Mouse (Mus musculus) heart, embryonic 14.5 days (tissue): ENCODE data around the gene Map1s. TPM values are rescaled to one million over a fixed set of nuclear protein-coding genes. Genes with fewer than 3 reads are reported as not detected.
A peak's percentile ranks its signal among the peaks of the same experiment; 100 is the strongest.

Source experiments
- ATAC-seq: fragments of 200-750 bp; cut with Nextera tagmentation; 2 replicates; pipeline ENCODE4 v1.8.0; 2017; ENCODE audit warnings: low read depth, moderate TSS enrichment; ENCODE audit not compliant: insufficient number of reproducible peaks, insufficient read depth, low FRiP score
- H3K27ac ChIP-seq, 2 experiments: fragments of 200-500 bp in 1 of 2; fragments of 300-500 bp in 1 of 2; sonication (generic) in 1 of 2; replicated peaks in 1 of 2; 2 replicates each; pipeline ENCODE4 v1.5.1; 2012 to 2014; ENCODE audit warnings: low read depth in 2 of 2, low read length in 2 of 2, control low read depth in 1 of 2, mild to moderate bottlenecking in 1 of 2, mixed read lengths in 1 of 2; ENCODE audit not compliant: control insufficient read depth in 1 of 2, insufficient read depth in 1 of 2
- H3K27me3 ChIP-seq: fragments of 300-500 bp; sonication (generic); 2 replicates; pipeline ENCODE4 v1.6.1; 2014; ENCODE audit warnings: mild to moderate bottlenecking, low read length, control low read depth; ENCODE audit not compliant: control insufficient read depth, insufficient read depth
- H3K36me3 ChIP-seq: fragments of 300-500 bp; sonication (generic); 2 replicates; pipeline ENCODE4 v1.6.1; 2014; ENCODE audit warnings: mild to moderate bottlenecking, control low read depth, low read length, mixed read lengths; ENCODE audit not compliant: control insufficient read depth, insufficient read depth
- H3K4me1 ChIP-seq, 2 experiments: fragments of 200-500 bp in 1 of 2; fragments of 300-500 bp in 1 of 2; sonication (generic) in 1 of 2; 2 replicates each; pipeline ENCODE4 v1.6.1; 2012 to 2014; ENCODE audit warnings: low read length in 2 of 2, control low read depth in 1 of 2, mixed read lengths in 1 of 2; ENCODE audit not compliant: control insufficient read depth in 2 of 2, insufficient read depth in 2 of 2
- H3K4me2 ChIP-seq: fragments of 300-500 bp; sonication (generic); 2 replicates; pipeline ENCODE4 v1.6.1; 2014; ENCODE audit warnings: mild to moderate bottlenecking, low read length
- H3K4me3 ChIP-seq, 2 experiments: fragments of 200-500 bp in 1 of 2; fragments of 300-500 bp in 1 of 2; sonication (generic) in 1 of 2; 2 replicates each; pipeline ENCODE4 v1.5.1; 2012 to 2014; ENCODE audit warnings: low read length in 2 of 2, mild to moderate bottlenecking in 2 of 2, control low read depth in 1 of 2, low read depth in 1 of 2, moderate library complexity in 1 of 2; ENCODE audit not compliant: control insufficient read depth in 1 of 2, insufficient read depth in 1 of 2
- H3K9ac ChIP-seq: fragments of 300-500 bp; sonication (generic); 2 replicates; pipeline ENCODE4 v1.6.1; 2014; ENCODE audit warnings: mild to moderate bottlenecking, low read length
- H3K9me3 ChIP-seq: fragments of 300-500 bp; sonication (generic); 2 replicates; pipeline ENCODE4 v1.6.1; 2016; ENCODE audit warnings: low read length, control low read depth; ENCODE audit not compliant: control insufficient read depth
- WGBS: fragments of 180-500 bp; shearing (Covaris S2); extraction: QIAGEN DNeasy Blood & Tissue Kit; methylation state at CpG from one replicate; pipeline ENCODE4 v1.1.7; 2014; 5-methylcytosine and 5-hydroxymethylcytosine counted together
- polyA plus RNA-seq: library from polyadenylated mRNA; unstranded; fragments of >200 nt; fragmentation: Nextera tagmentation; extraction: Ambion mirVana; gene quantifications from 2 replicates; pipeline ENCODE4 v1.2.1, GENCODE M21; 2014

Map1s gene
- 24.8 and 29.9 TPM in 2 replicates for polyA plus RNA-seq

DNA sequence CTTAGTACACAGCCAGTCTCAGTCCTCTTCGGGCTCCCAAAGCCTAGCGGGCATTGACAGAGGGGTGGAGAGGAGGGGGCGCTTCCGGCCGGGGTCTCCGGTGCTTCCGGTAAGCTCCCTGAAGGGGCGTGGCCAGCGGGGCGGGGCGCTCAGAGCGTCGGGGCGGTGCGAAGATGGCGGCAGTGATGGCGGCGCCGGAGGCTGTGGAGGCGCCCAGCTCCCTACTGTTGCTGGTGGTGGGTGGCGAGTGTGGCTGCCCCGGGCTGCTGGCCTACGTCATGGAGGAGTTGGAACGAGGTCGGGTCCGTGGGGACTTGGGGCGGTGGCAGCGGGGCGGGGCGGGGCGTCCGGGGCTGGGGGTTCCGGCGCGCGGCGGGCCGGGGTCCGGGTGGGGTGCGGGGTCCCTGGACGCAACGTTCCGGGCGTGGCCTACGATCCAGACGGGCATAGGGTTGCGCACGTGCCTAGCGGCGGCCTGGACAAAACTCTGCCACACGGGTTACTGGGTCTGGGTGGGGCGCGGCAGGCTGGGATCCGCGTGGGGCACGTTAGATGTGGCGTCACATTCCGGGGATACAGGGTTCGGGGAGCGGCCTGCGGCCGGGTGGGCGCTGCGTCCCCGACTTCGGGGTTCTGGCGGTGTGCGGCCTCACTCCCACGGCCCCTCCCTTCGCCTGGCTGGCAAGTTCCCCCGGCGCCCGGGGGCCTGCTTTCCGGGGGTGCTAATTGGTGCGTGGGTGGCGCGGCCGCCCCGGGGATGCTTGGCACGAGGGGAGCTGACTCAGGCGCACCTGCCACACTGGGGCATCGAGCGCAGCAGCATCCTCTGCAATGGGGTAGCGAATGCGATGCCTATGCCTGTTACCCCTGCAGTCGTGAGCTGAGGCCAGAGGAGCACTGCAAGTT, at the start of gene Map1s:
TSS of gene Map1s (plus strand) at position 102 of the 906 bp plus-strand sequence.
- peak; percentile 87 for ATAC-seq
- Histone ChIP-seq H3K4me3 (peak within 1 kb of the TSS; percentile 74 to 86), H3K36me3 (peaks cover 6% of the 10 kb centered on the region), H3K27me3 (0 out of 2 replicates have a peak, but pooled peaks cover 3% of the 10 kb centered on the region), H3K4me1 (peaks cover 8 to 21% of the 10 kb centered on the region in 2 experiments), H3K27ac (peak within 1 kb of the TSS; percentile 44 to 92), H3K9me3 (no peaks in the 10 kb centered on the region), H3K9ac (peak within 1 kb of the TSS; percentile 94), H3K4me2 (peak within 1 kb of the TSS; percentile 81)
- under 1% methylated on average over 78 of the region's 86 CpGs for WGBS

DNA sequence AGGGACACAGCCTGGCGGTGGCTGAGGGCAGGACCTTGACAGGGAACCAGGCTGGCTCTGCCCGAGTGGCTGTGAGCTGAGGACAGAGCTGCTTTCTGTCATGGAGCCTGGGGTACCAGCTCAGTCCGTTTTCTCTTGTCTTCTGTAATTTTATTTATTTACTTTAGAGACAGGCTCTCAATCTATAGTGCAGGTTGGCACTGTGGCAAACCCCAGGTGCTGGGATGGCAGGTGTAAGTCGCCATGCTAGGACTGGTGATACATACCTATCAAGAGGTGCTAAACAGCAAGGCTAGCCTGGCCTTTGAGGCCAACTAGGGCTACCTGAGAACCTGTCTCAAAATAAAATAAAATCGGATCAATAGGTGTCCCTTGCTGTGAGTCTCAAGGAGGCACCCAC, 49.7 kb upstream of the Map1s start:
- Histone ChIP-seq H3K9me3 (no peaks in the 10 kb centered on the region), H3K27me3 (0 out of 2 replicates have a peak, but pooled peaks cover 3% of the 10 kb centered on the region), H3K9ac (no peak overlapping the region), H3K36me3 (no peaks in the 10 kb centered on the region), H3K4me3 (no peak overlapping the region), H3K4me2 (no peak overlapping the region), H3K27ac (no peak overlapping the region), H3K4me1 (no peaks in the 10 kb centered on the region)
- no peak for ATAC-seq
- WGBS = 59% methylated on average over 5 of the region's 5 CpGs

DNA sequence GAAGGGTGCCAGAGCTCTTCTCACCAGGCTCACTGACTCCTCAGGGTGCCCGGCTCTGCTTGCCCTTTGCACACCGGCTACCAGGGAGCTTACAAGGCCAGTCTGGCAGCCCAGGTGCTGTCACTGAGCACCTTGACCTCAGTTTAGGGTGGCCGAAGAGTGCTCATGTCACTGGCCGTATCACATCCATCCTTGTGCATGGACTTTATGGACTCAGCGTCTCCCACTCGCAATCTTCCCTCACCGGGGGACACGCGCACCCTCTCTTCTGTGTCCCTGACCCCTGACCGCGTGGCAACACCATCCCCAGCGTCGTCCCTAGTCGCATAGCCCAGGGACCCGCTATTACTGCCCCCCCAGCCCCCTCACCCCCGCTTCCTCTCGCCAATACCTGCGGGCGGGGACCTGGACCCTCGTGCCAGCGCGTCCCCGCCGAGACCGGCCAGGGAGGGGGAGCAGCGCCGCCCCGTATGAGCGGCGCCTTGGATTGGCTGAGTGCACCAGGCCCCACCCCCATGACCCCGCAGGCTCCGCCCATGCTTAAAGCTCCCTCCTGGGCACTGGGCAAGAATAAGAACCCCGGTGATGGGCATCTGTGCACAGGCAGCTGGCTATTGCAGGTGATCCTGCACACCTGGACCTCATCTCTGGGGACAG, 49.1 kb upstream of the Map1s start:
- H3K9me3 ChIP-seq = no peaks in the 10 kb centered on the region
- H3K9ac ChIP-seq = peak overlapping the region; percentile 68
- peak overlapping the region; percentile 80 for H3K4me2 ChIP-seq
- H3K27me3 ChIP-seq = peaks cover 7% of the 10 kb centered on the region
- 10% methylated on average over 24 of the region's 33 CpGs for WGBS
- H3K4me3 ChIP-seq = peak overlapping the region; percentile 40 to 42
- H3K27ac ChIP-seq = no peak overlapping the region
- no peaks in the 10 kb centered on the region for H3K36me3 ChIP-seq
- peak; percentile 57; the same call in 1 of the 2 replicates for ATAC-seq
- H3K4me1 ChIP-seq = no peaks in the 10 kb centered on the region

DNA sequence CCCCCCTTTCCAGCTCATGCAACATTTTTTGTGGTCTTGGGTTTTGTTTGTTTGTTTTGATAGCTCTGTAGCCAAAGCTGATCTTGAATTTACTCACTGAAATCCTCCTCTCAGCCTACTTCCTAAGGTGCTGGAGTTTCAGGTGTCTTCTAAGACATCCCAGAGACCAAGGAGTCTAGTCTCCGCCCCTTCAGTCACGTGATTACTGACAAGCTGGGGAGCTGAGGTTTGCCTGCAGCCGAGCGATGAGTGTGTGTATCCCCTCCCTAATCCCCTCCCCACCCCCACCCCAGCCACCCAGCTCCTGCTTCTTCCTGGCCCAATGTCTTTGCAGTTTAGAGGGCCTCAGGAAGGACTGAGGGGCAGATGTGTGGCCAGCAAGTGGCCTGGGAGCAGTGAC, 48.2 kb upstream of the Map1s start:
- 30% methylated on average over 4 of the region's 4 CpGs for WGBS
- Histone ChIP-seq H3K4me1 (peaks cover 0 to 5% of the 10 kb centered on the region in 2 experiments; a peak in 1 of 4 replicates), H3K9me3 (no peaks in the 10 kb centered on the region), H3K4me2 (no peak overlapping the region), H3K36me3 (no peaks in the 10 kb centered on the region), H3K4me3 (no peak overlapping the region), H3K27me3 (peaks cover 16% of the 10 kb centered on the region), H3K9ac (no peak overlapping the region), H3K27ac (no peak overlapping the region)
- ATAC-seq = no peak

DNA sequence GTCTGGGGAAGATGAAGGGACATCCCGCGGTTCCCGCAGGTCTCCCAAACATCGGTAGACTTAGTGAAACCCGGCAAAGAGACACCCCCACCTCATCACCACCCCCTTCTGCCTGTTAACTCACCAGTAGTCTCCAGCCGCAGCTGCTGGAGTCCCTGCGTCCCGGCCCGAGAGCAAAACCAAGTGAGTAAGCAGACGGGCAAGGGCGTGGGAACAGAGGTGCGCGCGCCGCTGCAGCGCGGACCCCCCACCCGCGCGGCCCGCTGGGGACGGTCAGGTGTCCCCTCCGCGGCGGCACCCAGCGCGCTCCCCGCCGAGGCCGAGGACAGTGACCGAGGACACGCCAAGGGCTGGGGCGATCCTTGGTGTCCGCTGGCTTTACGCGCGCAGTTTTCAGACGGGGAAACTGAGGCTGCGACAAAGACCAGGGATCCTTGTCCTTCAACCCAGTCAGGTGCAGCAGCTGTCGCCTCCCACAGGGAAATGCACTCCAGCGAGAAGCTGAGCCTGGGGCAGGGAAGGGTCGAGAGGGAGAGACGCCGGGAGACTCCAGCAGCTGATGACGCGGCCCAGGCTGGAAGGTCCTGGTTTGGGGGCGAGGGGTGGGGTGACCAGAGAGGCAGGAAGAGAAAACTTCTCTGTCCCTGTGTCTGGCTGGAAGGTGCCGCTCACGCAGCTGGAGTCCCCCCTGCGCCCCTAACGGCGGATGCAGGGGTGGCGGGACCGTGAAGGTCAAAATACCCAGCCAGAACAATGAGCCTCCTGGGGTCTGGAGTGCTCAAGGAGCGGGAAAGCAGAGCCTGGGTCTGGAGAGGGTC, 42.7 kb upstream of the Map1s start, which contains the start of gene Kcnn1:
TSS of gene Kcnn1 (minus strand) at position 435 of the 818 bp plus-strand sequence.
- peak within 1 kb of the TSS; percentile 95 for H3K4me2 ChIP-seq
- H3K9ac ChIP-seq = peak within 1 kb of the TSS; percentile 78
- WGBS = 1% methylated on average over 55 of the region's 55 CpGs
- H3K4me1 ChIP-seq = peaks cover 20 to 32% of the 10 kb centered on the region in 2 experiments
- peaks cover 5% of the 10 kb centered on the region for H3K36me3 ChIP-seq
- peak within 1 kb of the TSS; percentile 53 to 69 for H3K4me3 ChIP-seq
- 0 out of 4 replicates have a peak within 1 kb of the TSS, but pooled peaks of 1 of the 2 experiments have one; percentile 84 for H3K27ac ChIP-seq
- H3K9me3 ChIP-seq = no peaks in the 10 kb centered on the region
- peaks cover 32% of the 10 kb centered on the region for H3K27me3 ChIP-seq
- ATAC-seq = no peak

DNA sequence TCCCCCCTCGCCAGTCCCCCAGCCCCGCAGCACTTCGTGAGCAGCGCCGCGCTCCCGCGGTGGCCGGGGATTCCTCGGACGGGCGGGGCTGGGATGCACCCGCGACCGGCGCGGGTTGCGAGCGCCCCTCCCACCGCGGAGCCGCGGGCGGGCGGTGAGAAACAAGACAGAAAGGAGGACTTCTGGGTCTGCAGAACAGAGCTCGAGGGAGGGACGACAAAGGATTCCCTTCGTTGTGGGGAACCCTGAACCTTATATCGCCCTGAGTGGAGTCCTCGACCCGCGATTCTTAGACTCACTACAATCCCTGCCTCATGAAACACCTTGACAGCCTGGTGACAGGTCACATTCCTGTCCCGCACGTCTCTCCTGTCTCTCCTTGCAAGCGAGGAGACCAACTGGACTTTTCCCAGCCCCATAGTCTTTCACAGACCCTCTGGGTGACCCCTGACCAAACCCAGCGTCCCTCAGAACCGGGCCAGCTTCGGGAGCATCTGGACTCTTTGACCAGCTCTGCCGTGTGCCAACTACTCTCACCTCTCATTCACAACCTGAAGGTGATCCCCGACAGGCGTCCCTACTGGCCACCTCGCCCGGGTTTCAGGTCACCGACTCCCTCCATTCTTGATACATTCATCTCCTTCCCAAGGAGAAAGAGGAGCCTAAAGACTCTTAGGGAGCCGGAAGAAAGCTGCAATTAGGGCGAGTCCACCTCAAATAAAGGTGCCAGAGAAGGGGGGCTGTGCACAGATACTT, 41.6 kb upstream of the Map1s start:
- Histone ChIP-seq H3K4me1 (peaks cover 20 to 33% of the 10 kb centered on the region in 2 experiments), H3K4me2 (peak overlapping the region; percentile 95), H3K36me3 (peaks cover 10% of the 10 kb centered on the region), H3K9ac (peak overlapping the region; percentile 78), H3K9me3 (no peaks in the 10 kb centered on the region), H3K4me3 (peak overlapping the region; percentile 39 to 69), H3K27me3 (peaks cover 32% of the 10 kb centered on the region), H3K27ac (peak overlapping the region in 1 of 2 experiments; percentile 84; a peak in 2 of 4 replicates)
- 2% methylated on average over 46 of the region's 46 CpGs for WGBS
- ATAC-seq = no peak
